Mouse (Mus musculus) liver, postnatal 0 days (tissue): ENCODE measurements around the gene Styxl1. TPM values are rescaled to one million over a fixed set of nuclear protein-coding genes. Genes with fewer than 3 reads are reported as not detected.

Source experiments
- ATAC-seq: fragments of 200-750 bp; cut with Nextera tagmentation; 2 replicates; pipeline ENCODE4 v1.8.0; 2017; ENCODE audit warnings: mild to moderate bottlenecking, moderate library complexity
- DNase-seq: peaks from one replicate; pipeline ENCODE4 v3.0.0-alpha.2; 2016
- H3K27ac ChIP-seq: fragments of 300-500 bp; sonication (generic); 2 replicates; pipeline ENCODE4 v1.5.1; 2014; ENCODE audit warnings: antibody characterized with exemption, moderate library complexity, mild to moderate bottlenecking, low read depth
- H3K27me3 ChIP-seq: fragments of 300-500 bp; sonication (generic); 2 replicates; pipeline ENCODE4 v1.6.1; 2014; ENCODE audit warnings: low read length, control low read depth, mixed read lengths; ENCODE audit not compliant: insufficient read depth
- H3K36me3 ChIP-seq: fragments of 300-500 bp; sonication (generic); replicated peaks from 2 replicates; pipeline ENCODE4 v1.6.1; 2014; ENCODE audit warnings: mild to moderate bottlenecking, control low read depth, low read length, moderate library complexity, mixed read lengths; ENCODE audit not compliant: insufficient read depth
- H3K4me1 ChIP-seq: fragments of 300-500 bp; sonication (generic); 2 replicates; pipeline ENCODE4 v1.6.1; 2014; ENCODE audit warnings: antibody characterized with exemption, mild to moderate bottlenecking, control low read depth; ENCODE audit not compliant: insufficient read depth
- H3K4me2 ChIP-seq: fragments of 300-500 bp; sonication (generic); 2 replicates; pipeline ENCODE4 v1.6.1; 2014; ENCODE audit warnings: low read depth, mild to moderate bottlenecking, low read length, moderate library complexity, mixed read lengths
- H3K4me3 ChIP-seq: fragments of 300-500 bp; sonication (generic); 2 replicates; pipeline ENCODE4 v1.5.1; 2014; ENCODE audit warnings: low read depth, low read length
- H3K9ac ChIP-seq: fragments of 300-500 bp; sonication (generic); replicated peaks from 2 replicates; pipeline ENCODE4 v1.6.1; 2014; ENCODE audit warnings: mild to moderate bottlenecking, moderate library complexity
- H3K9me3 ChIP-seq: fragments of 300-500 bp; sonication (generic); 2 replicates; pipeline ENCODE4 v1.6.1; 2016; ENCODE audit warnings: mild to moderate bottlenecking, control low read depth, low read length, mixed read lengths
- CTCF ChIP-seq: sonication (generic); IDR thresholded peaks from 2 replicates; pipeline ENCODE4 v1.5.1; 2016; ENCODE audit warnings: antibody characterized with exemption, low read depth
- EP300 ChIP-seq: IDR thresholded peaks from 2 replicates; pipeline ENCODE4 v1.6.1; 2016; ENCODE audit warnings: antibody characterized with exemption, low read depth, mild to moderate bottlenecking
- WGBS: fragments of 180-500 bp; shearing (Covaris S2); extraction: QIAGEN DNeasy Blood & Tissue Kit; methylation state at CpG from one replicate; pipeline ENCODE4 v1.1.7; 2014; ENCODE audit not compliant: insufficient replicate concordance; 5-methylcytosine and 5-hydroxymethylcytosine counted together
- microRNA-seq: library from miRNA; unstranded; fragments of <30 nt; microRNA quantifications from one replicate; pipeline ENCODE4, GENCODE M21; 2016
- polyA plus RNA-seq: library from polyadenylated mRNA; unstranded; fragments of >200 nt; fragmentation: Nextera tagmentation; extraction: Ambion mirVana; gene quantifications from 2 replicates; pipeline ENCODE4 v1.2.1, GENCODE M21; 2015

Gene Styxl1
- polyA plus RNA-seq, 1 experiment from 2014 or later = 0.46 TPM

DNA sequence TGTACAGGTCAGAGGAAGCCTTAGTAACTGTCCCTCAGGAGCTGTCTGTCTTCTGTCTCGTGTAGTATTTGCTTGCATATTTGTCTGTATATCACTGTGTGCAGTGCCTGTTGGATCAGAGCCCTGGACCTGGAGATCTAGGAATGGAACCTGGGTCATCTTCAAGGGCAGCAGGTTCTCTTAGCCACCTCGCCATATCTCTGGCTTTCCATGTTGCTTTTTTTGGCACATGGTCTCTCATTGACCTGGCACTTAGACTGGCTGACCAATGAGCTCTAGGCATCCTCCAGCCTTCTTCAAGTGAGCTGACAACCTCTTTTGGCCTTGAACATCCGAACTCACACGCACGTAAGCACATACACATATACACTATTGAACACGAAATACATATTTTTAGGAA, 76.0 kb downstream of the Styxl1 start:
- Histone ChIP-seq H3K4me2 (peak overlapping the region; percentile 1), H3K9ac (no peak overlapping the region; the same call in 1 of the 2 replicates), H3K4me1 (peaks cover 13% of the 10 kb centered on the region), H3K9me3 (no peaks in the 10 kb centered on the region), H3K4me3 (no peak overlapping the region), H3K27me3 (no peaks in the 10 kb centered on the region), H3K36me3 (peaks cover 19% of the 10 kb centered on the region; the same call in 1 of the 2 replicates), H3K27ac (peak overlapping the region; percentile 16; the same call in 1 of the 2 replicates)
- TF ChIP-seq CTCF = no peak
- no peak for TF ChIP-seq EP300
- DNase-seq (no peak), ATAC-seq (no peak; the same call in 1 of the 2 replicates)
- 61% methylated on average over 6 of the region's 6 CpGs for WGBS

- no peak overlapping the region for H3K4me2 ChIP-seq
- peaks cover 13% of the 10 kb centered on the region for H3K4me1 ChIP-seq
- WGBS = 82% methylated on average over 4 of the region's 4 CpGs
- no peak overlapping the region for H3K9ac ChIP-seq
- H3K27ac ChIP-seq = no peak overlapping the region
- peaks cover 15% of the 10 kb centered on the region; the same call in 1 of the 2 replicates for H3K36me3 ChIP-seq
- no peak for DNase-seq
- no peaks in the 10 kb centered on the region for H3K27me3 ChIP-seq
- TF ChIP-seq EP300 (no peak), CTCF (no peak)
- no peak overlapping the region for H3K4me3 ChIP-seq
- no peak for ATAC-seq
- no peaks in the 10 kb centered on the region for H3K9me3 ChIP-seq
Observed at GRCm38 (mm10) chr5:135701601-135702000, 76.6 kb downstream of the Styxl1 start.

DNA sequence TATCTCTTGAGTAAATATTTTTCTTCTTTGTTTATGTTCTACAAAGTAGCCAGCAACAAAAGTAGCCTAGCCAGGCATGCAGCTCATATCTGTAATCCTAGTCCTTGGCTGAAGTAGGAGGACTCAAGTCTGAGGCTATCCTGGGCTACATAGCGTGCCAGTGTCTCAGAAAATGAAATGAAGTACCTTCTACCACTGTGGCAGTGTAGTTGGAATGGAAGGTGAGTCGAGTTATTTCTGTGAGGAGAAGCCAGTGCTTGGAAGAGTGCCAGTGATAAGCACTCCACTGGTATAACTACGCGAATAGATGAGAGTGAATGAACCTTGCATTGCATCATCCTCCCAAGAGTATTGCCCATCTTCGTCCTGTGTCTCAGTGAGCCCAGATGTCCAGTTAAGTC, 80.5 kb downstream of the Styxl1 start:
- Histone ChIP-seq H3K4me1 (peaks cover 13% of the 10 kb centered on the region), H3K9me3 (no peaks in the 10 kb centered on the region), H3K4me3 (no peak overlapping the region), H3K4me2 (no peak overlapping the region), H3K27me3 (no peaks in the 10 kb centered on the region), H3K9ac (no peak overlapping the region), H3K36me3 (peaks cover 11% of the 10 kb centered on the region), H3K27ac (peak overlapping the region; percentile 93)
- WGBS = 41% methylated on average over 5 of the region's 5 CpGs
- TF ChIP-seq EP300 = no peak
- no peak for TF ChIP-seq CTCF
- no peak for ATAC-seq
- no peak for DNase-seq

Small RNAs within 50 kb of the gene (microRNA-seq; reads per million reads assigned to microRNA genes)
- not detected for gene Mir7034

Other genes starting within 250 kb of the Styxl1 start
- 2.4 and 2.7 TPM in 2 replicates for gene Hip1, start 233.3 kb downstream of the Styxl1 start, polyA plus RNA-seq
- gene Ccl26, start 214.8 kb downstream of the Styxl1 start, polyA plus RNA-seq = not detected in 2 replicates
- 25.6 and 28.4 TPM in 2 replicates for gene Ccl24, start 205.3 kb downstream of the Styxl1 start, polyA plus RNA-seq
- gene Rhbdd2, start 145.8 kb downstream of the Styxl1 start, polyA plus RNA-seq = 22.6 and 28.3 TPM in 2 replicates
- gene Por, start 108.4 kb downstream of the Styxl1 start, polyA plus RNA-seq = 302 and 303 TPM in 2 replicates
- 80.8 and 82.7 TPM in 2 replicates for gene Tmem120a, start 33.9 kb downstream of the Styxl1 start, polyA plus RNA-seq
- gene Mdh2, start 95 bp upstream of the Styxl1 start, polyA plus RNA-seq = 296 and 319 TPM in 2 replicates
- not detected in 2 replicates for gene Srrm3, start 28.5 kb upstream of the Styxl1 start, polyA plus RNA-seq
- gene Hspb1, start 109.5 kb upstream of the Styxl1 start, polyA plus RNA-seq = 4.5 and 9.1 TPM in 2 replicates
- 56.7 and 66.8 TPM in 2 replicates for gene Ywhag, start 156.2 kb upstream of the Styxl1 start, polyA plus RNA-seq
- gene Ssc4d, start 196.1 kb upstream of the Styxl1 start, polyA plus RNA-seq = 1.7 and 1.9 TPM in 2 replicates
- not detected in 2 replicates for gene Zp3, start 201.7 kb upstream of the Styxl1 start, polyA plus RNA-seq
- 4.8 and 4.9 TPM in 2 replicates for gene Dtx2, start 216.4 kb upstream of the Styxl1 start, polyA plus RNA-seq